Mouse (Mus musculus): ENCODE results near the gene Mrpl46. TPM values are rescaled to one million over a fixed set of nuclear protein-coding genes. Genes with fewer than 3 reads are reported as not detected.

Gene Mrpl46
- polyA plus RNA-seq, 1 experiment: 26.6 TPM

GRCm38 (mm10) chr7:78794571-78795092, 11.3 kb upstream of the Mrpl46 start:
- Histone ChIP-seq H3K9ac (ENCODE audit: low read depth, poor library complexity, severe bottlenecking) (no peak overlapping the region), H3K27me3 (ENCODE audit: control insufficient read depth, insufficient read depth, low read length, poor library complexity, severe bottlenecking) (no peaks in the 10 kb centered on the region), H3K27ac (ENCODE audit: insufficient read depth, low read length) (no peak overlapping the region), H3K4me3 (ENCODE audit: low read depth, low read length) (no peak overlapping the region), H3K4me1 (ENCODE audit: control insufficient read depth, insufficient read depth, low read length) (no peaks in the 10 kb centered on the region), H3K36me3 (ENCODE audit: control insufficient read depth, insufficient read depth, low read length, poor library complexity, severe bottlenecking) (peaks cover 4% of the 10 kb centered on the region), H3K9me3 (replicated peaks; ENCODE audit: control insufficient read depth, insufficient read depth, low read length, poor library complexity, severe bottlenecking) (no peaks in the 10 kb centered on the region)
- no peak for TF ChIP-seq EP300 (IDR thresholded peaks at IDR 0.05; ENCODE audit: insufficient read depth, low read depth, low read length)
- no peak for TF ChIP-seq POLR2A (IDR thresholded peaks at IDR 0.05; ENCODE audit: insufficient read depth, low read length)
- no peak for TF ChIP-seq CTCF (IDR thresholded peaks at IDR 0.05; ENCODE audit: low read depth, low read length)

DNA sequence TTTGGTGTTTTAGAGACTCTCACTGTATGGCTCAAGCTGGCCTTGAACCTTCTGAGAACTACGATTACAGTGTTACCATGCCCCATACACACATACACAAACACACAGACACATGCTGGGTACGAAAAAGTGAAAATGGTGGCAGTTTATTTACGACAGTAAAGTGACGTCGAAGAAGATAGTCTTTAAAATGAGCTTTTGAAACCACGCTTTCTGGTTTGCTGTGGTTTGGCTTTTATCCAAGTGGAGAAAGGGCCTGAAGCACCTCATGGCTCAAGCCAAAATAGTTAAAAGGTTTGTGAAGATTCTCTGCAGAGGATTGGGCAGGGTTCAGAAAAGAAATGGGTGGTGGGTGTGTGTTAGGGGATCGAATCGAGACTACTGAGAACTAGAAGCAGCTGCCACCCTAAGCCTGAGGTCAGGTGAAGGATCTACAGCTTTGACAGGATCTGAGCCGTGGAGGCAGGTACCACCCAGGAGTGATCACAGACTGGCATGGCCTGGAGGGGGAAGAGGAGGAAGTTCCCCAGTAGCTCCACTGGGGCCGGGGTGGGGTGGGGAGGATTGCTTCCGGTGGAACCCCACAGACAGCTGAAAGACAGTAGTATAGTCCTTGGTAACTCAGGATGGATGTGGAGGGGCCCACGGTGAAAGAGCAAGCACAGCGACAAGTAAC, 10.7 kb upstream of the Mrpl46 start:
- Histone ChIP-seq H3K36me3 (ENCODE audit: control insufficient read depth, insufficient read depth, low read length, poor library complexity, severe bottlenecking) (peaks cover 4% of the 10 kb centered on the region), H3K4me1 (ENCODE audit: control insufficient read depth, insufficient read depth, low read length) (no peaks in the 10 kb centered on the region), H3K27me3 (ENCODE audit: control insufficient read depth, insufficient read depth, low read length, poor library complexity, severe bottlenecking) (no peaks in the 10 kb centered on the region), H3K4me3 (ENCODE audit: low read depth, low read length) (no peak overlapping the region), H3K27ac (ENCODE audit: insufficient read depth, low read length) (no peak overlapping the region), H3K9me3 (replicated peaks; ENCODE audit: control insufficient read depth, insufficient read depth, low read length, poor library complexity, severe bottlenecking) (no peaks in the 10 kb centered on the region), H3K9ac (ENCODE audit: low read depth, poor library complexity, severe bottlenecking) (no peak overlapping the region)
- TF ChIP-seq EP300 (IDR thresholded peaks at IDR 0.05; ENCODE audit: insufficient read depth, low read depth, low read length) (no peak), POLR2A (IDR thresholded peaks at IDR 0.05; ENCODE audit: insufficient read depth, low read length) (no peak), CTCF (IDR thresholded peaks at IDR 0.05; ENCODE audit: low read depth, low read length) (no peak)

- H3K36me3 ChIP-seq (ENCODE audit: control insufficient read depth, insufficient read depth, low read length, poor library complexity, severe bottlenecking): peaks cover 7% of the 10 kb centered on the region
- no peak overlapping the region for H3K9ac ChIP-seq (ENCODE audit: low read depth, poor library complexity, severe bottlenecking)
- H3K9me3 ChIP-seq (replicated peaks; ENCODE audit: control insufficient read depth, insufficient read depth, low read length, poor library complexity, severe bottlenecking): no peaks in the 10 kb centered on the region
- no peaks in the 10 kb centered on the region for H3K27me3 ChIP-seq (ENCODE audit: control insufficient read depth, insufficient read depth, low read length, poor library complexity, severe bottlenecking)
- TF ChIP-seq POLR2A (IDR thresholded peaks at IDR 0.05; ENCODE audit: insufficient read depth, low read length) (no peak), CTCF (IDR thresholded peaks at IDR 0.05; ENCODE audit: low read depth, low read length) (peak; percentile 47)
- no peak overlapping the region for H3K27ac ChIP-seq (ENCODE audit: insufficient read depth, low read length)
- no peaks in the 10 kb centered on the region for H3K4me1 ChIP-seq (ENCODE audit: control insufficient read depth, insufficient read depth, low read length)
- no peak overlapping the region for H3K4me3 ChIP-seq (ENCODE audit: low read depth, low read length)
Observed at GRCm38 (mm10) chr7:78791359-78792222, 8.3 kb upstream of the Mrpl46 start.

GRCm38 (mm10) chr7:78787793-78788380, 4.6 kb upstream of the Mrpl46 start:
- no peak overlapping the region for H3K4me3 ChIP-seq (ENCODE audit: low read depth, low read length)
- no peak for TF ChIP-seq EP300 (IDR thresholded peaks at IDR 0.05; ENCODE audit: insufficient read depth, low read depth, low read length)
- TF ChIP-seq POLR2A (IDR thresholded peaks at IDR 0.05; ENCODE audit: insufficient read depth, low read length): no peak
- no peak for TF ChIP-seq CTCF (IDR thresholded peaks at IDR 0.05; ENCODE audit: low read depth, low read length)
- no peaks in the 10 kb centered on the region for H3K4me1 ChIP-seq (ENCODE audit: control insufficient read depth, insufficient read depth, low read length)
- no peak overlapping the region for H3K27ac ChIP-seq (ENCODE audit: insufficient read depth, low read length)
- no peaks in the 10 kb centered on the region for H3K27me3 ChIP-seq (ENCODE audit: control insufficient read depth, insufficient read depth, low read length, poor library complexity, severe bottlenecking)
- no peak overlapping the region for H3K9ac ChIP-seq (ENCODE audit: low read depth, poor library complexity, severe bottlenecking)
- no peaks in the 10 kb centered on the region for H3K9me3 ChIP-seq (replicated peaks; ENCODE audit: control insufficient read depth, insufficient read depth, low read length, poor library complexity, severe bottlenecking)
- peaks cover 14% of the 10 kb centered on the region for H3K36me3 ChIP-seq (ENCODE audit: control insufficient read depth, insufficient read depth, low read length, poor library complexity, severe bottlenecking)

DNA sequence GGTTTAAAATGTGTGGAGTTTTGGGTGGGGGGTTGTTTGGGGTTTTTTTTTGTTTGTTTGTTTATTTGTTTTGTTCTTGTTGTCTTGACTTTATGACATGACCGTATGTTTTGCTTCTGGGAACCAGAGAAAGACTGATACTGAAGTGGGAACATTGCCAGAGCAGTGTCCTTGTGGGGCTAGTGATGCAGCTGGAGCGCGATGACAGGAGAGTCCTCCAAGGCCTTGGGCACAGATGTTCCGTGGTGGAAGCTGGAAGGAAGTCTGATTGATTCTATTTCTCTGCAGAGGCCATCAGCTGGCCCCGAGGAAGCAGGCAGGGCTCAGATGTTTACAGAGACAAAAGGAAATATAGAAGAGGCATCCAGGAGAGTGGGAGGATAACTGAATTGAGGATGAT, 2.6 kb upstream of the Mrpl46 start:
- no peaks in the 10 kb centered on the region for H3K27me3 ChIP-seq (ENCODE audit: control insufficient read depth, insufficient read depth, low read length, poor library complexity, severe bottlenecking)
- no peak overlapping the region for H3K9ac ChIP-seq (ENCODE audit: low read depth, poor library complexity, severe bottlenecking)
- no peak for TF ChIP-seq CTCF (IDR thresholded peaks at IDR 0.05; ENCODE audit: low read depth, low read length)
- no peak for TF ChIP-seq EP300 (IDR thresholded peaks at IDR 0.05; ENCODE audit: insufficient read depth, low read depth, low read length)
- no peak for TF ChIP-seq POLR2A (IDR thresholded peaks at IDR 0.05; ENCODE audit: insufficient read depth, low read length)
- no peaks in the 10 kb centered on the region for H3K9me3 ChIP-seq (replicated peaks; ENCODE audit: control insufficient read depth, insufficient read depth, low read length, poor library complexity, severe bottlenecking)
- H3K36me3 ChIP-seq (ENCODE audit: control insufficient read depth, insufficient read depth, low read length, poor library complexity, severe bottlenecking): peaks cover 10% of the 10 kb centered on the region
- no peak overlapping the region for H3K4me3 ChIP-seq (ENCODE audit: low read depth, low read length)
- no peaks in the 10 kb centered on the region for H3K4me1 ChIP-seq (ENCODE audit: control insufficient read depth, insufficient read depth, low read length)
- H3K27ac ChIP-seq (ENCODE audit: insufficient read depth, low read length): no peak overlapping the region
